Mouse (Mus musculus) R1 (cell line): ENCODE results near the gene Nudc.

ENCODE experiments used
- DNase-seq: peaks from one replicate; pipeline ENCODE4 v3.0.0-alpha.2; 2018; ENCODE audit warnings: low read depth, low spot score

Gene Nudc

DNA sequence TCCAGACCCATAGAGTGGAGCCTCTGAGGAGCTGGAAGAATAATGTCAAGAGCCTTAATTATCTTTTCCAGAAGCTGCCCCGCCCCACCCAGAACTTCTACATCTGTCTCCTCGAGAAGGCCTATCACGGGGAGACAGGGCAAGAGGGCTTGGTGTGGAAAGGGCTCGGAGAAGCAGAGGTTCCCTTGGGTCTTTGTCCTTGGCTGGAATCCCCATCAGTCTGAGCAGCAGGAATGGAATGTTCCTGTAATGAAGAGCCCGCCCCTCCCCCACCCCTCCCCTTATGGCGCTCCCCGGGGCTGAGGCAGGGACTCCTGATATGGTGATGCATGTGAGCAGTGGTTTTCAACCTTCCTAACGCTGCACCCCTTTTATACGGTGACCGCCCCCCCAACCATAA lies 54.0 kb downstream of the Nudc start:
- peak; percentile 63 for DNase-seq

- DNase-seq: no peak
Measured at GRCm38 (mm10) chr4:133489489-133490245, 56.1 kb downstream of the Nudc start.

DNA sequence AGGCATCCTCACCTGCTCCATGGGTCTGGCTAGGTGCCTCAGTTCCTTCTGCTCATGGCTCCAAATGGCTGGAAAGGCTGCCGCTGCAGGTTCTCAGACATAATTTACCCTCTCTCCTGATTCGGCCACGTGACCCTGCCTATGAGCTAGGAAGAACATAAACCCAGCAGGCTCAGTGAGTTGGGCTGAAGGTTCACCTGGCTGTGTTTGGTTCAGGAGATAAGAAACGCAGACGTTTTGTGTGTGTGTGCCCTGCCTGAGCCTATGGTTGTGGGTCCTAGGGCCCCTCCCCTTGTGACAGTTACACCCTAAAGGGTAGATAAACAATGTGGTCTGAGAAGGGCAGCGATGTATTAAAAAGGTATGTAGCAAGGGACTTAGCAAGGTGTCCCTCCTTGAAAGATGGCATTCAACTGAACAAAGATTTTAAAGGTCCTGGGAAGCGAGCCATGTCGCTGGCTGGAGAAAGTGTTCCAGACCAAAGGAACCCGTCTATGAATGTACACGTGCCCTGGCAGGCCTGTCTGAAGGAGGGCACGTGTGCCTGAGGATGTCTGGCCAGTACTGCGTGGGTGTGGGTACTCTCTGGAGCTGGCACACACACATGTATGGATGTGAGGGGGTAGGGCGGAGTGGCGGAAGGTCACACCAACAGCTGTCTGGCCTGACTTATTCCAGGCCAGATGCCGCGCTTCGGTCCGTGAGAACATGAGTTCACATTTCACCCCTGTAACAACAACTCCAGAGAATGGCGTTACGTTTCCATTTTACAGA lies 57.0 kb downstream of the Nudc start:
- no peak for DNase-seq

DNA sequence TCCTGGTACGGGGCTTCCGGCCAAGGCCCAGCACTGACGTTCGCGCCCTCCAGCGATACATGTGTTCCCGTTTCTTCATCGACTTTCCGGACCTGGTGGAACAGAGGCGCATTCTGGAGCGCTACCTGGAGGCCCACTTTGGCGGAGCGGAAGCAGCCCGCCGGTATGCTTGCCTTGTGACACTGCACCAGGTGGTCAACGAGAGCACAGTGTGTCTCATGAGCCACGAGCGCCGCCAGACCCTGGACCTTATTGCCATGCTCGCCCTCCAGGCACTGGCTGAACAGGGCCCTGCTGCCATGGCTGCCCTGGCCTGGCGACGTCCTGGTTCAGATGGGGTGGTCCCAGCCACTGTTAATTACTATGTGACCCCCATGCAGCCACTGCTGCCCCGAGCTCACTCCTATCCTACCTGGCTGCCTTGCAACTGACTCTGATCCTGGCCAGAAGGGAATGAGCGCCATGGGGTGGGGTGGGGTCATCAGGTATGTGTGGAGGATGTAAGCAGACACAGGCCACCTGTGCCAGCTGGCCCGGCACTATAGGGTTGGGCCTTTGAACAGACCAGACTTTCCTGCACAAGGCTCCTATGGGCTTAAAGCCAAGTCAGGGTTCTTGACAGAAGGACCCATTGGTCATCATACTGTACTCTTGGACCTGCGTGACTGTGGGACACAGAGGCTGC lies 59.0 kb downstream of the Nudc start:
- DNase-seq: no peak

GRCm38 (mm10) chr4:133485691-133486425 lies 59.9 kb downstream of the Nudc start:
- DNase-seq: peak; percentile 68

DNA sequence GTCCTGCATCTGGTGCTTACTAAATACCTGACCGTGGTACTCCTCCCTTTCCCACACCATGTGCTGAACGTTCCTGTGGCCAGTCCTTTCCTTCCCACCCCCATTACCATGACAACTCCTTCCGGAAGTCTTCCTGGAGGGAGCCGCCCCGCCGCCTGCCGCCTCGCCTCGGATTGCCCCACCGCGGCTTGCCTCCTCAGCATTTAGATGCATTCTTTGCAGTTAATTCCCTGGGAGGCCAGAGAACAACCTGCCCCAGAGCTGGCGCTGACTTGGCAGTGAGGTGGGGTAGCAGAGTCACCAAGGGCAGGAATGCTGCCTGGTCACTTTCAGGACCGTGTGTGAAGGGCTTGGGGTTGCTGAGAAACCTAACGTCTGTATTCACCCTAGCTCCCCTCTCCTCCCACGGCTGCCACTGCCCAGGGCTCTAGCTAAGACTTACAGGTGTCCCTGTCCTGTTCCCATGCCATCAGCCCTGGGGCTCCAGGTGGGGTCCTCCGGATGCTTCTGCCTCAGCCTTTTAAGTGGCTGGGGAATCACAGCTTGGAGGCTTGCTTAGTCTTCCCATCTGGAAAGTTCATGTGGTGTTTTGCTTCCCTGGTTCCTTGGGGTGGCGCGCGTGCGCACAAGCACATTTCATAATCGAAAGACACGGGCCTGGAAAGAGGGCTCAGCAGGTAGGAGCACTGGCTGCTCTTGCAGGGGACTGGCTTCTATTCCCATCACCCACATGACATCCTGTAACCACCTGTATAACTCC lies 61.4 kb downstream of the Nudc start:
- DNase-seq: peak; percentile 91
